Mouse (Mus musculus): ENCODE results near the gene C1qtnf1.
"Not testable (repeated sequence)": the region's sequence is repeated elsewhere in the genome, so short reads cannot be mapped to it uniquely, and the experiment has no call there.

Gene C1qtnf1

DNA sequence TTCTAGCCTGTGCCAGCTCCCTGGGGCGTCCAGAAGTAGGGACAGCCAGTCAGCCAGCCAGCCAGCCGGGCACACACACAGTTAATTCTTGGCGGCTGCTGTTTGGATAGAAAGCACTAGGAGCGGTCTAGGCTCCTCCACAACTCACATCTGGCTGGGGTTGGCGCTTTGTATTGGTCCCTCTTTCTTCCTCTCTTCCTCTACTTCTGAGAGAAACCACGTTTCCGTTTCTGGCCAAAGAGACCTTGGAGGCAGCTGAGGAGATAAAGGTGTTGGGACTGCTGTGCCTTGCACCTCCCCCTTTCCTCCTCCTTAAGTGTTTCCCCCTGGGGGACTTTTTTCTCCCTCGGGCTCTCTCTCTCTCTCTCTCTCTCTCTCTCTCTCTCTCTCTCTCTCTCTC is at the start of gene C1qtnf1:
Gene C1qtnf1, plus strand, starts transcription at position 218 of the 400 bp plus-strand sequence.
- DNase-seq (ENCODE audit: low spot score): no peak

DNA sequence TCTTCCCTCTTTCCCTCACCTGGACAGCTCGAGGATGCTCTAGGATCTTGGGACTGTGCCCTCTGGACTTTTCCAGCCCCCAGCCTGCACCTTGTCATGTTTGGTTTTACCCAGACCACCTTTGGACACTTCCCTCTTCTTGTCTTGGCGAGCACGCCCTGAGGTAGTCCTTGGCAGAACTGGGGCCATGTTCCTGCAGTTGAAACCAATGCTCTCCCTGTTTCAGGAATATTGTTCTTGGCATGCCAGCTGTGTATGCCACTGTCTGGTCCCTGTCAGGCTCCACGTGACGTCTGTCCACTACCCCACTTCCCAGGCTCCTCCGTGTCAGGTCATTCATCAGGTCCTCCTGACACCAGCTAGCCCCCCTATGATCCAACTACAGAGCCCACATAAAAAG is 49.3 kb upstream of the C1qtnf1 start:
- no peak for DNase-seq (ENCODE audit: low spot score)

DNA sequence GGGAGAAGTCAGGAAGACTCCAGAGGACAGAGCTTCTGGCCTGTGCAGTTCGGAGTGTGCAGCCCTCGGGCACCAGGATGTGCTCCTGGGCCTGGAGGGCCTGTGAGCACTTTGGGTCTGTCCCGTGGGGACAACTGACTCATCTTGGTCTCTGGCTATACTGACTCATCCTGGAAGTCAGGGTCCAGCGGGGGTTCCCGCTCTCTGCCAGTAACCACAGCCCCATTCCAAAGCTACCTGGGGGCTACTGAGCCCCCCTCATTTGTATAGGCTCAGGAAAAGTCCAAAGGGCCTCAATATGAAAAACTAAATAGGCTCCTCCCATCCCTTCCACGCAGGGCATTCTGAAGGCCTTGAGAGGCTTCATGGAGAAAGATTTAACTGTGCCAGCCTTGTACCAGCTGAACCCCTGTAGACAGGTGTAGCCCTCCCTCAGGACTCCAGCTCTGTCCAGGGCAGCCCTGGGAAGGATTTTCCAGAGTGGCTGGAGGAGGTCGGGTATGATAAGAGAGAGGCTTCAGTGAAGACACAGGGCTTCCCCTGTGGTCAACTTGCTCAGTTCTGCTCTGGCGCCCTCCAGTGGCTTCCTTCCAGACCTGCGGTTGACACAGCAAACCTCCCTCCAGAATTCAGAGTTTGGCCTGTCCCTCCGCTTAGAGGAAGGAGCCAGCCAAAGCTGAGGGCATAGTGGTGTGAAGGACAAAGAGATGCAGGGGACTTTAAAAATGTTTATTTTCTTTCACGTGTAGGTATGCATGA is 48.6 kb upstream of the C1qtnf1 start:
- DNase-seq (ENCODE audit: low spot score): peak; percentile 50

DNA sequence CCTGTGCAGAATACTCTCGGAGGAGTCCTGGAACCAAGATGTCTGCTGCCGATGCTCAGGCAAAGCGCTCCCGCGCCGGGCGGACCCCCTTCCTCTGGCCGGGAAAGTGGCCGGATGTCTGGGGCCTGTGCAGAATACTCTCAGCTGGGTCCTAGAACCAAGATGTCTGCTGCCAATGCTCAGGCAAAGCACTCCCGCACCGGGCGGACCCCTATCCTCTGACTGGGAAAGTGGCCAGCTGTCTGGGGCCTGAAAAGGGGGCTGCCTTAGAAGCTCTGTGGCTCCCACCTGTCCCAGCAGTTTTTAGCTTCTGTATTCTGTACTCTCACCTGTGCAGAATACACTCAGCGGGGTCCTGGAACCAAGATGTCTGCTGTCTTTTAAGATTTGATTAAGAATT is 40.2 kb upstream of the C1qtnf1 start:
- not testable (repeated sequence) for DNase-seq (ENCODE audit: low spot score)

DNA sequence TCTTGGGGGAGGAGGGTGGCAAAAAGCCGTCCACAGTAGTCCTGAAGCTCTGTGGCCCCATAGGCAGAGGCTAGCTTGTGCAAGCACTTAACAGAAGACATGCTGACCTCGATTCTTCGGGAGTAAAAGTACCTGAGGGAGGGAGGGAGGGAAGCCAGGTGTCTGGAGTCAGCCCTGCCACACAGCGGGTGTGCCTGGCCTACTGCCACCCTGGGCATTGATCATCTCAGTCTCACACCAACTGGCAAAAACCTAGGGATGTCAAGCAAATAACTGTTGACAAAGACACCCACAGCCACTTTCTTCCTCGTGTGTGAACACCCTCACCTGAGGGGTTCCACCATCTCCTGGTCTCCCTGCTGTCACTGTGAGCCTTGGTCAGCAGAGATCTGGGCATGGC is 34.0 kb upstream of the C1qtnf1 start:
- DNase-seq (ENCODE audit: low spot score): no peak

DNA sequence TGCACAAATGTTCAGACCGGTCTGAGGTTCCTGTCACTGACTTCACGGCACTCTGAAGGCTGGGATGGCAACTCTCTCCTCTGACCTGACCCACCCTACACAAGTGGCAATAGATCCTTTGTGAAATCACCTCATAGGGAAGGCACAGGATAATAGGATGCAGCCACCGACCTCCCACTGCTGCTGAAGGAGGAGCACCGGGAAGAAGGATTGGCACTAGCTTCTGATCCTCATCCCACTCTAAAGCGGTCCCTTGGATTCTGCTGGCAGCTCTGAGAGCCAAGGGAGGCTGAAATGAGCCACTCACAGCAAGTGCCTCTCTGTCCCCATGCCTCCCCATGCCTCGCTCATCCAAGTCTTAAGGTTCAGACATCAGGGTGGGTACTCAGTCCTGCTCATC is 33.5 kb upstream of the C1qtnf1 start:
- DNase-seq (ENCODE audit: low spot score): no peak

DNA sequence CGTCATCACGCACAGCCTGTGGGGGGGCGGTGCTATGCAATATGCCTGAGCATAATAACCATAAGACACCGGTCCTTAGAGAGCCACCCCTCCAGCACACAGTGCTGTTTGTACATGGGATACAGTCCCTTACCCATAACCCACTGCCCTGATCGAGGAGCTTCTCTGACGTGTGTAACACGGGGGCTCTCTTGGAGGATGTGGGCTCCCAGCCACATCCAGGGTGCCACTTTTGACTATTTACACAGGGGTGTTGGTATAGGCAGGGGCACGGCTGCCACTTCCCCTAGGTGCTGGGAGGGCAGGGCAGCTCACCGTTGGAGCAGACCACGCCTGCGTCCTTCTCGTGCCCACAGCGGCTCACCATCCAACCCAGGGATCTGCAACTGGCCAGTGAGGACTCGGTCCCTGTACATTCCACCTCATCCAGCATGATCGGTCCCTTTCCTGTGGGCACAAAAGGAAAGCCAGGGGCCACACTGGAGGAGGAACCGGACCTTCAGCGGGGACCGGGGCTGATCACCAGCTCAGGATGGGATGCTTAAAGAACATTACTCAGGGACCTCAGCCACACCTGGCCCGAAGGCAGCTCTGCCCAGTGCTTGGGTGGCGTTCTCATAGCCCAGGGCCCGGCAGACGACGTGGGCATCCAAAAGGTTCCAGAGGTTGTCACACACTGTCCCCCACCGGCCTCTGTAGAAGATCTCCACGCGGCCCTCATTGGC is 30.0 kb upstream of the C1qtnf1 start:
- DNase-seq (ENCODE audit: low spot score): no peak

DNA sequence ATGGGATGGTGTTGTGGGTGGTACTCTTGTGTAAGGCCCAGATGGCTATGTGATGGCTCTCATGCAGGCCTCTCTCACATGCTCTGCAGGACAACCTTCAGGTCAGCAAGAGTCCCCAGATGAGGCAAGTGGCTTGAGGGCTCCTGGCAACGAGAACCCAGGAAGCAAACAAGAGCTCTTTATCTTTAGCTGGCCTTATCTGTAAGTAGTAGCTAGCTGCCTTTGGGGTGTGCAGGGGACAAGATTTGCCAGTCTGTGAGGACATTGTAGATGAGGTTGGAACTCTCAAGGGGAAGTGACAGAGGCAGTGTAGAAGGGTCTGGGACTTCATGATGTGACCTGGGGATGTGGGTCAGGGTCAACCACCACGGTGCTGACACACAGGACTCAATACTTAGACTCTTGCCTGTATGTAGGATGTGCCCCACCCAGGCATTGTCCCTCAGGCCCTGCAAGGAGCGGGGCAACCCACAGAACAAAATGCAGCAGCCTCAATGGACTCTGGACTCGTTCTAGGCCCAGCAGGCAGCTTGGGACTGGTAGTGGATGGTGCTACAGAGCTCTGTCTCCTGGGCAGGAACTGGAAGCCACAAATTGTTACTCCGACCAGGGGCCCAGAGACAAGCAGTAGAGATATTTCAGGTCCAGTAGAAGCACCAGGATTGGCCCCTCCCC is 28.0 kb upstream of the C1qtnf1 start:
- no peak for DNase-seq (ENCODE audit: low spot score)

DNA sequence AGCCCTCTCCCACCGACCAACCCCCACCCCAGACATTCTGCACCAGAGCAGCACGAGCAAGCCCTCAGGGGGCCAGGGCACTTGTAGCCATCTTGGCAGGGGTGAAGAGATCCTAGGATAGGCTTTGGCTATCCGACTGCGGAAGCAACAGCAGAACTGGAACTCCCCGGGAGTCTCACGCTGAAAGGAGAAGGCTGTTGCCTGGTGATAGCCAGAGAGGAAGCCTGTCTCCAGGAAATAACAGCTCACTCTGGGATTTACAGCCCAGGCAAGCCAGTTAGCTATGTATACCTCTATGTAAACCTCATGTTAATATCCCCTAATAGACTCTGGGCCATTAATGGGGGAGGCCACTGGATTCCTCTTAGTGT is 27.5 kb upstream of the C1qtnf1 start:
- DNase-seq (ENCODE audit: low spot score): no peak

DNA sequence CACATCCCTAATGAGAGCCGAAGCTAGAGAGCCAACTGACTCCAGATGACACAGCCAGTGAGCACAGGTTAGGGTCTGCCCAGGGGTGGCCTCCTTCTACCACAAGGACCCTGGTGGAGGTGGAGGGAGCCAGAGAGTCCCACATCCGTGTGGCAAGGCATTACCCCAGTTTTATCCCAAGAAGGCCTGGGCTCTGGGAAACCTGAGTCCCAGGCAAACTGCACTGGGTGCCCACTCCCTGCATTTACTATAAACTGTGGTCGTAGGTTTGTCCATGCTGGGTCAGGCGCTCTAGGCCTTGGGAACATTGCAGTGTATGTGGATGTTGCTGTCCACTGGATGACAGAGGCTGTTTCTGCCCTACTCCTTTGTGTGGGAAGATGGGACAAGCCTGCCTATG is 26.8 kb upstream of the C1qtnf1 start:
- no peak for DNase-seq (ENCODE audit: low spot score)

DNA sequence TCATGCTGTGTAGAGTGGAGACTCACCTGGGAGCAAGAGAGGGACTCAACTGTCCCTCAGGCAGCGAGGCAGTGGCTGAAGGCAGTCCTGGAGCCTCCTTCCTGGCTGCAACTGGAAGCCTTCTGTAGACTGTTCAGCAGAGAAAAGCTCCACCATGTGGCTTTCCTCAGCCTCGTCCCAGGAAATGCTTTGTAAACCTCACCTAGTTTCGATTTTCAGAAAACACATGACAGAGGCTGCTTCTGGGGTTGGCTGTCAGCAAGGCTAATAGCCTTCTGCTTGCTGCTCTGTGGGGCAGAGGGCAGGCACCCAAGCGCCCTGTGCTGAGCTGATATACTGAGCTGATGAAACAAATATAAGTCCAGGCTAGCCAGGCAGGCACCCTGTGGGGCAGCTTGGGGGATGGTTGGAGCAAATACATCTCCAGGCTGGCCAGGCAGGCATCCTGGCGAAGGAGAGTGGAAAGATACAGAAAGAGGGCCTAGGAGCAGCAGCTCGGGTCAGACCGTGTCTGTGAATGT is 26.2 kb upstream of the C1qtnf1 start, which contains the start of gene Lgals3bp:
Gene Lgals3bp, minus strand, starts transcription at position 333 of the 521 bp plus-strand sequence.
- no peak for DNase-seq (ENCODE audit: low spot score)

DNA sequence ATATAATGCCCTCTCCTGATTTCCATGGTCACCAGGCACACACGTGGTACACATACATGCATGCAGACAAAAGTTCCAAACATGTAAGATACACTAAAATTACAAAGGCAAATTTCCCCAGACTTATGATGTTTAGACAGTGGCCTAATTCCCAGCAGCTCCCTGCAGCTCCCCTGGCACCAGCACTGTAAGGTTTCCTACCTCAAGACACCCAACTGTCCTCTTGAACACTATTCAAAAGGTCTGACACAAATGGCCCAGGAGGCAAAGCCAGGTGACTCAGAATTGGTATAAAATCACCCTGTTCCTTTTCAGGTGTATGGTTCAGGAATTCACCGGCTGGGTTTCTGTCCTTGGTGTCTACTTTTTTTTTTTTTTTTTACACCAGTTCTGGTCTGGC is 24.8 kb upstream of the C1qtnf1 start:
- no peak for DNase-seq (ENCODE audit: low spot score)

DNA sequence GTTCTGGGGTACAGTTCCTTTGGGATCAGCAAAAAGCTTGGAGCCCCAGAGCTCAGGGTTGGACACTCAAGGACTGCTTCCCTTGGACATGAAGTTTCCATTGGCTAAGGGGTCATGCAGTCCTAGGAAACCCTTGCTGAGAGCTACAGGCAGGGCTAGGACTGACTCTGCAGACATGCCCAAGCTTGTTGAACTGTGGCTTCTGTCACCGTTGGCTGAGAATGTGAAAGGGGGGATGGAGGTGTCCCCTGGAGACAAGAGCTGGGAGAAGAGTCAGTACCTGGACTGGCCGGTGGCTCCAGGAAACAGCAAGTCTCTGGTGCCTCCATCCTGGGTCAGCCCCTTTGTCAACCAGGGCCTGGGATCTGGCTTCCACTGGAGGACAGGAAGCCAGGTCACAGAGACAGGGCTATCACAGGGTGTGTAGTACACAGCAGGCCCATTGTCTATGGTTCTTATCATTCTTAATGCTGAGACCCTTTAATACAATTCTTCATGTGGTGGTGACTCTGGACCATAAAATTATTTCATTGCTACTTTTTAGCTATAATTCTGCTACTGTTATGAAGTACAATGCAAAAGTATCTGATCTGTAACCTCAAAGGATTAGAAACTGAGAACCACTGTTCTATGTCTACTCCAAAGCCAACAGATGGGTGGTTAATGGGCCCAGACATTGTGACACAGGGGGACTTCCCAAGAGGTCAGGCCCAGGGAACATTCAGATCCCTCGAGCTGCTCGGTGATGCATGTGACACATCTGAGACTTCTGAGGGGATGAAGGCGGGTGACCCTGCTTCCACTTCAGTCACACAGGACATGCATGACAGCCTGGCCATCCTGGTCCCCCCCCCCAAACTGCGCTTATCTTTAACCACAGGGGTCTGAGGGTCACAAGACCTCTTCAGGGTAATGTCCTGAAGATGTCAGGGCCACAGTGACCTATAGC is 23.8 kb upstream of the C1qtnf1 start:
- DNase-seq (ENCODE audit: low spot score): no peak

DNA sequence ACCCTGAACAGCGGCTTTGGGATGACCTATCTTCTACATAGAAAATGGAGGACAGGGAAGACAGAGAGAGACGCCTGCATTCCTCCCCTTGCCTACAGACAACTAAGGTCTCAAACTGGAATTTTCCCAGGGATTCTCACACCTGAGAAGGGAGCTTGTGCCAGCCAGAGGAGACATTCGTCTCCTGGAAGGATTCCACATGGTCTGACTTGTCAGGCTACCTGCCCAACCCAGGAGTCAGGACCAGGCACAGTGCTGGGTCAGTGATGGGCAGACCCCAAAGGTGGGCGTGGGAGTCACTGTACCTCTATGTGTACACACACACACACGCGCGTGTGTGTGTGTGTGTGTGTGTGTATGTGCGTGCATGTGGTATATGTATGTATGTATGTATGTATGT is 22.7 kb upstream of the C1qtnf1 start:
- DNase-seq (ENCODE audit: low spot score): no peak

DNA sequence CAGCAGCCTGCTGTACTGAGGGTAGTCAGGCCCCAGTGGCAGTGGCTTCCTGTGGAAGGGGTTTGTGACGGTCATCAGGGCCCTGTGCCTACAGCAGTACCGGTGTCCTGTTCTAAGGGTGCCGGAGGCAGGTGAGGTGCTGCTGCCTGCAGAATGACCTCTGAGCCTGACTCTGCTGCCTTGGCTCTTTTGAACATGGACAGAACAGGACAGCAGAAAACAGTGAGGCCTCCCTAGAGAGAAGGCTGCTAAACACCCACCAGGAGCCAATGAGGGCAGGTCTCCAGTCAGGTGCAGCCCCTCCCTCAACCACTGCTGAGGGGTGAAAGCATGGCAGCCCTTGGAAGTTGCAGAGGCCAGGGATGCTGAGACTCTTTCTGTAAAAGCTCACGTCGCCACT is 21.5 kb upstream of the C1qtnf1 start:
- no peak for DNase-seq (ENCODE audit: low spot score)

DNA sequence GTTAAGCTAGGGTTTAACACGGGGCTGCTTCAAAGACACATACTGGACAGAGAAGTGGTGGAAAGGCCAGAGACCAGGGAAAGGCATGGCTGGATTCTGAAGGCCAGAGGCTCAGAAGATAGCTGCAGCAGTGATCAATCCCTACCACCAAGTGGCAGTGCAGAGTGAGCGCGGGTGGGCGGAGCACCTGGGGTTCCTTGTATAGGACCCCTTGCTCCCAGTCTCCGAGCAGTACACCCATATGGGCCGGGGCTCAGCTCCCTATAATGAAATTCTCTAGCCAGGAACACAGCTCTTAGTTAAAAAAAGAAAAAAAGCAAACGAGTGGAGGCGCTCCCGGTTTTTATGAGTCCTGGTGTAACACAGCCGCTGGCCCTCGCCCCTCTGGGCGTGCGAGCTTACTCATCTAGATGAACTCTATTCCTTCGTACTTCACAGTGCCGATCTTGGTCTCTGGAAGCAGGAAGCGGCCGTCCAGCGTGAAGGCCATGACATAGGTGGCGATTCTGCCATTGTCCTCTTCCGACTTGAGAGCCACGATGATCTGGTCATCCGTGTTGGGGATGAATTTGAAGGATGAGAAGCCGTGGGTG is 20.6 kb upstream of the C1qtnf1 start:
- no peak for DNase-seq (ENCODE audit: low spot score)

DNA sequence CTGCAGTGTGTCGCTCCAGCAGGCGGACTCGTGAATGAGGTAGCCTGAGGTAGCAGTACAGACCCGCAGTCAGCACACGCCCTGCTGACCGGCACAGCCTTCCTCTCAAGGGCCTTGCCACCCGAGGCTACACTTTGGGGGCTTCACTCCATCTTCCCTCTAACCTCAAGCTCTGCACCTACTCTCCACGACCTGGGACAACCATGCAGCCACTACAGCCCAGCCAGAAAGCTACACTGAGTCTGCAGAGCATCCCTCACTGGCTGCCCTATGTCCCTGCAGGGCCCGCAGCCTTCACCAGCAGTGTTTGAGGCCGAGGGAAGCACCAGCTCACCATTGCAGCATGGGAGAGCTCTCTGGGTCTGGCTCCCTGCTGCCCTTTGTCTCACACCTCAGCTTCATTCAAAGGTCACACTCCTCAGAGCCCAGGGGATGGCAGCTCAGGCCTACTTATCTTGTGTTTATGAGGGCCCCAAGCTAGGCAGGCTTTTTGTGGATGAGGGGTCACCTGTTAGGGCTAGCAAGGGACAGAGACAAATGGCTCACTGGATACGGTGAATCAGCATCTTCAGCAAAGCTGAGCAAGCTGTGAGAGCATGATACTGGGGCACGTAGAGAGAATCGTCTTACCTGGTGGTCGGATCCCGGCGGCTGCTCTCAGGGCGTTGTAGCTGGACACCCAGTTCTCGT is 19.8 kb upstream of the C1qtnf1 start:
- no peak for DNase-seq (ENCODE audit: low spot score)

DNA sequence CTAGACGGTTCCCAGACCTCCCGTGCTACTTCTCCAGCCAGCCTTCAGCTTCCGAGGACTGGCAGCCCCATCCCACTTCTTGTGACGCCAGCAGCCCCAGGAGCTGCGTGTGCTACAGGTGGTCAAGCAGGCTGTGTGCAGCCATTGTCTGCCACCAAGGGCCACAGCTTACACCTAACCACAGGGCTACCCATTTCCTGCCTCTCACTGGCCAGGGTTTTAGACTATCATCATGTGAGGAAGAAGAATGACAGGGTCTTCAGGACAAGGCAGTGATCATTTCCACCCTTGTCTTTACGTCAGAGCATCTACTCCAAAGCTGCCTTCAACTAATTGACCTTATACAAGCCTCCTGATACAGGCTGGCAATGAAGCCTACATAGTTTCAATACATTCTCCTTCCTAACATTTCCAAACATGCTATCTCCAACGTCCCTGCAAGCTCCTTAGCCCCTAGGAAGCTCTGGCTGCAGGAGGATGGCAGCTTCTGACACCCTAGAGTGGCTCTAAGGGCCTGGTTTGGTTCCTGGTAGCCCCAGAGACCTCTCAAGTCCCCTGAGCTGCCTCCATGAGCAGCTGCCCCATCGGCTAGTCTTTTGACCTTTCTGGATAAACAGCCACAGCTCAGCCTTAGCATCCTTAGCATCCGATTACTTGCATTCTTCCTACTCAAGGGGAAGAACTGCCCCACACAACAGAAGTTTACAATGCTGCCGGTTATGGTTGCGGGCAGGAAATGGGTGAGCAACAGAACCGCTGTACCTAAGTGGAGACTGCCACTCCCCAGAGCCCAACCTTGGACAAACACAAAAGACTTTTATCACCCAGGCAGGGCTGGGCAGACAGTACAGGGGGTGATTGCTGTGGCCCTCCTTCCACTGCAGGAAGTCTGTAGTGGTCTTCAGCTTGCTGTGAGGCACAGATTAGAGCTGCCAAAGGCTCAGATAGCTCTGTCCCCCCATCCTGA is 18.6 kb upstream of the C1qtnf1 start:
- DNase-seq (ENCODE audit: low spot score): no peak

DNA sequence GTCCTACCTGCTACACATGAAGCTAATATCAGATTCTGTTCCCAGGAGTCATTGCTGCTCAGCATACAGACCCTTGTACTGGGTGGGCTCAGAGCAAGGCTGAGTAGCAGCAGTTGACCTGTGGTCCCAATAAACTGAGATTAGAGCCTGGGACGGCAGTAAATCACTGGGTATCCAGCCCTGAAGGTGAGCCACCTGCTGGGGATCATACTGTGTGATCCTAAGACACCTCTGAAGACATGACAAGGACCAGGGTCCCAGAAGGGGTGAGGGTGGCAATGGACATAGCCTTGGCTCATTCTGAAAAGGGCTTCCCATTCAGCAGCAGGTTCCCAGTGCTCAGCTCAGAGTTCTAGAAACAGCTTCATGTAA is 17.9 kb upstream of the C1qtnf1 start:
- DNase-seq (ENCODE audit: low spot score): no peak

DNA sequence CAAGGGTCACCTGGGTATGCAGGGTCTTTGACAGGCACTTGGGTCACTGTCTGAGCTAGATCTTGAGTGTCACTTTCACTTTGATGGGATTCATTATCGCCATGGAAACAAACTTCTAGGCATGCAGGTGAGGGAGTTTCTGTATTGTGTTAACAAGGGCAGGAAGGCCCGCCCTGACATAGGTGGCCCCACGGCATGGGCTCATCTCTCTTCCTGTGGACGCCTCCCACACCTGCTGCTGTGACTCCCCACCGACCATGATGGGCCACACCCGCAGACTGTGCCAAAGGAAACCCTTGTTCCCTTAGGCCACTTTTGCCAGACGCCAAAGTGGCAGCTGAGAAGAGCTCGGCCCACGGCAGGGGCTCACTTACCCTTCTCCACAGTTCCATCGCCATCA is 17.5 kb upstream of the C1qtnf1 start:
- no peak for DNase-seq (ENCODE audit: low spot score)

All from spleen, adult 12 weeks (tissue).